Mouse (Mus musculus) brain, embryonic 14.5 days (tissue): ENCODE measurements at regions not wholly inside any gene's neighbourhood (a gene's known extent, or its start where the extent isn't known, plus 50 kb on each side); places are given as distances from the start of the nearest gene placed in this dataset.
"Not testable (repeated sequence)": the region's sequence is repeated elsewhere in the genome, so short reads cannot be mapped to it uniquely, and the experiment has no call there.

Experiments used
- DNase-seq: peaks from one replicate; pipeline ENCODE4 v3.0.0-alpha.2; 2011; ENCODE audit warnings: low read depth
- CTCF ChIP-seq: fragments of 200-500 bp; IDR thresholded peaks from 2 replicates; pipeline ENCODE4 v1.5.1; 2012; ENCODE audit warnings: inconsistent platforms, mild to moderate bottlenecking, moderate library complexity, borderline replicate concordance; ENCODE audit not compliant: insufficient read depth, insufficient read length; ENCODE audit errors: extremely low read depth
- POLR2A ChIP-seq: fragments of 200-500 bp; IDR thresholded peaks from 2 replicates; pipeline ENCODE4 v1.6.1; 2012; ENCODE audit warnings: mild to moderate bottlenecking, inconsistent platforms, borderline replicate concordance; ENCODE audit not compliant: poor library complexity, insufficient read depth, insufficient read length, severe bottlenecking; ENCODE audit errors: extremely low read depth

- TF ChIP-seq POLR2A (no peak), CTCF (no peak)
- DNase-seq = no peak
These were observed 297.0 kb downstream of the Impad1 start for GRCm38 (mm10) chr4:4496181-4496580.

GRCm38 (mm10) chr4:4465169-4465714 is 327.9 kb downstream of the Impad1 start:
- TF ChIP-seq POLR2A = no peak
- peak; percentile 70 for DNase-seq

GRCm38 (mm10) chr4:4464130-4464700 is 328.9 kb downstream of the Impad1 start:
- no peak for DNase-seq
- TF ChIP-seq POLR2A = no peak
- TF ChIP-seq CTCF = no peak

- TF ChIP-seq POLR2A (no peak), CTCF (no peak)
- no peak for DNase-seq
These were observed 333.9 kb downstream of the Impad1 start for GRCm38 (mm10) chr4:4459258-4459657.

GRCm38 (mm10) chr4:4450104-4450503 is 343.1 kb downstream of the Impad1 start:
- DNase-seq = no peak
- TF ChIP-seq CTCF (no peak), POLR2A (no peak)

- no peak for DNase-seq
- no peak for TF ChIP-seq POLR2A
These were observed 350.5 kb downstream of the Impad1 start for GRCm38 (mm10) chr4:4442650-4443049.

GRCm38 (mm10) chr4:4437559-4437958 is 355.6 kb downstream of the Impad1 start:
- TF ChIP-seq CTCF (no peak), POLR2A (no peak)

GRCm38 (mm10) chr4:4424526-4424925 is 347.2 kb upstream of the Sdr16c6 start:
- not testable (repeated sequence) for DNase-seq

More at GRCm38 (mm10) chr4:4437559-4437958, 355.6 kb downstream of the Impad1 start:
- DNase-seq = no peak

- TF ChIP-seq CTCF (no peak), POLR2A (no peak)
- no peak for DNase-seq
These were observed 326.5 kb upstream of the Sdr16c6 start for GRCm38 (mm10) chr4:4403812-4404211.

- DNase-seq = no peak
These were observed 320.1 kb upstream of the Sdr16c6 start for GRCm38 (mm10) chr4:4397410-4397809.

GRCm38 (mm10) chr4:4380024-4380590 is 302.8 kb upstream of the Sdr16c6 start:
- no peak for TF ChIP-seq POLR2A
- peak; percentile 23 for DNase-seq

More at GRCm38 (mm10) chr4:4397410-4397809, 320.1 kb upstream of the Sdr16c6 start:
- no peak for TF ChIP-seq POLR2A
- no peak for TF ChIP-seq CTCF

GRCm38 (mm10) chr4:4335216-4335615 is 257.9 kb upstream of the Sdr16c6 start:
- DNase-seq = peak; percentile 40
- TF ChIP-seq CTCF (no peak), POLR2A (no peak)
